Mouse (Mus musculus) liver, embryonic 14.5 days (tissue): ENCODE data around the gene Jarid2.

ENCODE experiments used
- CTCF ChIP-seq: IDR thresholded peaks from 2 replicates; pipeline ENCODE4 v1.5.1; 2016; ENCODE audit warnings: antibody characterized with exemption, low read depth, control low read depth
- EP300 ChIP-seq: IDR thresholded peaks from 2 replicates; pipeline ENCODE4 v1.6.1; 2016; ENCODE audit warnings: antibody characterized with exemption, low read depth

GRCm38 (mm10) chr13:44924042-44924441 is 194.8 kb downstream of the Jarid2 start:
- TF ChIP-seq CTCF (no peak), EP300 (no peak)
